Mouse (Mus musculus) liver, embryonic 11.5 days (tissue): ENCODE measurements around the gene Slco1a4. TPM values are rescaled to one million over a fixed set of nuclear protein-coding genes. Genes with fewer than 3 reads are reported as not detected.

Experiments
- ATAC-seq: fragments of 200-750 bp; cut with Nextera tagmentation; replicated peaks from 2 replicates; pipeline ENCODE4 v1.8.0; 2017; ENCODE audit warnings: moderate number of reproducible peaks, mild to moderate bottlenecking, moderate TSS enrichment, moderate library complexity; ENCODE audit not compliant: low FRiP score
- DNase-seq: peaks from one replicate; pipeline ENCODE4 v3.0.0-alpha.2; 2017; ENCODE audit warnings: low spot score
- H3K27ac ChIP-seq: fragments of 300-500 bp; sonication (generic); 2 replicates; pipeline ENCODE4 v1.5.1; 2014; ENCODE audit warnings: mild to moderate bottlenecking, low read depth, low read length, control low read depth
- H3K27me3 ChIP-seq: fragments of 300-500 bp; sonication (generic); replicated peaks from 2 replicates; pipeline ENCODE4 v1.6.1; 2014; ENCODE audit warnings: low read length, mixed read lengths; ENCODE audit not compliant: control insufficient read depth, insufficient read depth
- H3K36me3 ChIP-seq: fragments of 300-500 bp; sonication (generic); 2 replicates; pipeline ENCODE4 v1.6.1; 2014; ENCODE audit warnings: mild to moderate bottlenecking, low read length, moderate library complexity, mixed read lengths; ENCODE audit not compliant: control insufficient read depth, insufficient read depth
- H3K4me1 ChIP-seq: fragments of 300-500 bp; sonication (generic); replicated peaks from 2 replicates; pipeline ENCODE4 v1.6.1; 2014; ENCODE audit warnings: low read length, mixed read lengths; ENCODE audit not compliant: control insufficient read depth, insufficient read depth
- H3K4me2 ChIP-seq: fragments of 300-500 bp; sonication (generic); 2 replicates; pipeline ENCODE4 v1.6.1; 2014; ENCODE audit warnings: mild to moderate bottlenecking, control low read depth, moderate library complexity
- H3K4me3 ChIP-seq: fragments of 300-500 bp; sonication (generic); 2 replicates; pipeline ENCODE4 v1.5.1; 2014; ENCODE audit warnings: low read depth, low read length, control low read depth
- H3K9ac ChIP-seq: fragments of 300-500 bp; sonication (generic); 2 replicates; pipeline ENCODE4 v1.6.1; 2014; ENCODE audit warnings: low read depth, low read length, control low read depth
- H3K9me3 ChIP-seq: fragments of 300-500 bp; sonication (generic); 2 replicates; pipeline ENCODE4 v1.6.1; 2016; ENCODE audit warnings: low read length, inconsistent platforms, mixed read lengths; ENCODE audit not compliant: control insufficient read depth
- WGBS: fragments of 180-500 bp; shearing (Covaris S2); extraction: QIAGEN DNeasy Blood & Tissue Kit; methylation state at CpG from one replicate; pipeline ENCODE4 v1.1.7; 2014; 5-methylcytosine and 5-hydroxymethylcytosine counted together
- polyA plus RNA-seq: library from polyadenylated mRNA; unstranded; fragments of >200 nt; fragmentation: Nextera tagmentation; extraction: Ambion mirVana; gene quantifications from 2 replicates; pipeline ENCODE4 v1.2.1, GENCODE M21; 2014

The Slco1a4 gene
- polyA plus RNA-seq, 1 experiment from 2014 or later = not detected

DNA sequence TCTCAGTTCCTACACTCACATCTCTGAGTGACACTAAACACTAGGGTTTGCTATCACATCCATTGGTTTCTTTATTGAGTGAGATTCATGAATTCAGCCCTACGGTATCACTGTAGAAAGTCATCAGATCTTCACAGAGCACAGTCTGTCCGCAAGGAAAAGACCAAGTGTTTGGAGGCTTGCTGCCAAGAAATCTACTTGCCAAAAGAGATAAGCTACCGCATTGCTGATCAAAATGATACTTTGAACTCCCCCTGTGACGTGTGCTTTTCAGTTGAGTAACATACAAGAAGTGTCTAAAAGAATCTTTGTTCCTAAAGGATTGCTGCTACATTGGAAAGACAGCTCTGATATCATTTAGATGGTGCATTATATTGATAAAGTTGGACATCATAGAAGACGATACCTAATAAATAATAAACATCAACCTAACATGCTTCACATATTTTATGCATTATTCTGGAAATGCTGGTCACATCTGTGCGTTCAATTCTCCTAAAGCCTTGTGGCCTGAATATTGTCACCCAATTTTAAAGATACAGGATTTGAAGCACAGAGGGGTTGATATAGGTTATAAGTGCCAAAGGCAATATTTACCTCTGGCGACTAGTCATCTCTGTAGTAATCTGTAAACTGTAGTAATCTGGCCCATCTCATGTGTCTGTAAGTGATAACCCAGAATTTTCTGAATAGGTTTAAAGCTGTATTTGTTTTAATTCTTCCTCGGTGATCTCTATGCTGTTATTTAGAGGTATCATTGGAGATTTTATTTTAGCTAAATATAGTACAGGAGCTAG lies 1.9 kb upstream of the Slco1a4 start:
- Histone ChIP-seq H3K4me3 (no peak overlapping the region), H3K27ac (no peak overlapping the region), H3K36me3 (no peaks in the 10 kb centered on the region), H3K4me2 (no peak overlapping the region), H3K9ac (no peak overlapping the region), H3K27me3 (no peaks in the 10 kb centered on the region), H3K4me1 (no peaks in the 10 kb centered on the region), H3K9me3 (no peaks in the 10 kb centered on the region)
- 83% methylated on average over 8 of the region's 8 CpGs for WGBS
- no peak for ATAC-seq
- DNase-seq = no peak

DNA sequence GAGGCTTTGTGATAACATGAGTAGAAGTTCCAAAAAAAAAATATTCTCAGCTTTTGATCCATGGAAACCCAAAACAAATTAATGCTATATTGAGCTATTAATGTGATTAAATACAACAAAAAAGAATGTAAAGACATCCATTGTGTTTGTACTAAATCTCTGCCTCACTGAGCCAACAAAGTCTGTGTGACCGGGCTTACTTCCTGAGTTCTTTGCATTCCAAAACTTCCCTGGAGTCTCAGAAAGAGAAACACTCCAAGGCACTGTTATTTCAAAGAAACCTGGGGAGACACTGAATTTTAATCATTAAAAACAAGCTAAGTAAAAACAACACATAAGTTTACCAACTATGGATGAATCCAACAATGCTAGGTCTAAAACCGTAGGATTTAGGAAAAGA lies 2.4 kb downstream of the Slco1a4 start:
- H3K36me3 ChIP-seq = no peaks in the 10 kb centered on the region
- no peak overlapping the region for H3K27ac ChIP-seq
- no peak overlapping the region for H3K4me2 ChIP-seq
- DNase-seq = no peak
- no peak for ATAC-seq
- H3K9ac ChIP-seq = no peak overlapping the region
- no peaks in the 10 kb centered on the region for H3K4me1 ChIP-seq
- H3K9me3 ChIP-seq = no peaks in the 10 kb centered on the region
- no peak overlapping the region for H3K4me3 ChIP-seq
- 65% methylated on average over 2 of the region's 2 CpGs for WGBS
- H3K27me3 ChIP-seq = no peaks in the 10 kb centered on the region

GRCm38 (mm10) chr6:141849051-141849450 lies 6.9 kb downstream of the Slco1a4 start:
- DNase-seq = no peak
- no peak overlapping the region for H3K4me2 ChIP-seq
- no peaks in the 10 kb centered on the region for H3K4me1 ChIP-seq
- no peaks in the 10 kb centered on the region for H3K9me3 ChIP-seq
- no peaks in the 10 kb centered on the region for H3K27me3 ChIP-seq
- H3K9ac ChIP-seq = no peak overlapping the region
- ATAC-seq = no peak
- H3K27ac ChIP-seq = no peak overlapping the region
- 25% methylated on average over 4 of the region's 4 CpGs for WGBS
- no peak overlapping the region for H3K4me3 ChIP-seq
- H3K36me3 ChIP-seq = no peaks in the 10 kb centered on the region

DNA sequence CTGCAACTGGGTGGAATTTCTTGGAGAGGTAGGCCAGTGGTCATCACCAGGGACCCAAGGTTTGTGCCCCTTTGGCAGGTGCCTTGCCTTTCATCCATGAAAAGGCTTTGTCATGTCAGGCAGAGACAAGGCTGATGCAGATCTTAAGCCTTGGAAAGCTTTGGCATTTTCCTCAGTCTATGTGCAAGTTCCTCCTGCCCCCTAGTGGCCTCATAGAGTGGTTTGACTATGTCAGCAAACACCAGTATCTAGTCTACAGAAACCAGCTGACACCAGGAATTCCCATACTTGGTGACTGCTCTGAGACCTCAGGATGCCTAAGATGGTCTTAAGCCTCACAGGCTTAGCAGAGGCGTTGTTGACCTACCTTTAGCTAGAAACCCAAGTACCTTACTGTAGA lies 58.2 kb downstream of the Slco1a4 start:
- no peaks in the 10 kb centered on the region for H3K4me1 ChIP-seq
- WGBS = 28% methylated on average over 1 of the region's 1 CpGs
- no peak for DNase-seq
- H3K27me3 ChIP-seq = no peaks in the 10 kb centered on the region
- H3K4me2 ChIP-seq = no peak overlapping the region
- no peaks in the 10 kb centered on the region for H3K9me3 ChIP-seq
- no peak overlapping the region for H3K27ac ChIP-seq
- H3K4me3 ChIP-seq = no peak overlapping the region
- no peak overlapping the region for H3K9ac ChIP-seq
- H3K36me3 ChIP-seq = no peaks in the 10 kb centered on the region
- peak; percentile 60; the same call in 1 of the 2 replicates for ATAC-seq

DNA sequence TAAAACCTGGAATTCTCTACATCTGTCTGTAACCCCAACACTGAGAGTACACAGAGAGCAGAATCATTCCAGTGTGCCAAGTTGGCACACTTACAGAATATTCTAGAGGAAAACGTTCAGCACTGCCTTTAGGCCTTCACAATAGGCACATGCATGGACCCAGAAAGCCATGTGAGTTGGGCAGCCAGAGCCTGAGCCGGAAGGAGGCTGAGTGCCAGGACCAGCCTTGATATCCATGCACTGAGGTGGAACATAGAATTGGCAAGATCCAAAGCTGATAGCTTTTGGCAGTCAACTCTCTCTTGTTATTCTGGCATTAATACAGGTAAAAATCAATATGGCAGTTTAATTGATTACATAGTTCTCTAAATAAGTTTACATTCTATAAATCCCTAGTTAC lies 81.5 kb downstream of the Slco1a4 start:
- no peaks in the 10 kb centered on the region for H3K4me1 ChIP-seq
- no peak for ATAC-seq
- 76% methylated on average over 2 of the region's 2 CpGs for WGBS

DNA sequence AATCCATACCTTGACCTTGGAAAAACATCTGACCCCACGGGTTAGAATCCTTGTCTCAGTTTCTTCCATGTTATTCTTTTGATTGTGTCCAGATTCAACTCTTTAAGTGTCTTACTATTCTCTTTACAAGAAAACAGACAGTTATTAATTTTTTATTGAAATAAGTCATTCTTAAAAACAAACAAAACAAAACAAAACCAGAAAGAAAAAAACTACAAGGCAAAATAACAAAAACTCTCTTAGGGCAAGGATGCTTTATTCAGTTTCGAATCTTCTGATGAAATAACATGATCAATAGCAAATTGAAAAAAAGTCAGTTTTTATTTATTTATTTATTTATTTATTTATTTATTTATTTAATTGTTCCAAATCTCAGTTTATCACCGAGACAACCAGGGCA lies 82.3 kb downstream of the Slco1a4 start, which contains the start of gene Gm5724:
Gm5724 (minus strand) TSS at position 101 of the 400 bp plus-strand sequence.
- WGBS = 76% methylated on average over 3 of the region's 3 CpGs
- Histone ChIP-seq H3K4me3 (no peak within 1 kb of the TSS), H3K36me3 (no peaks in the 10 kb centered on the region), H3K4me1 (no peaks in the 10 kb centered on the region), H3K9me3 (no peaks in the 10 kb centered on the region), H3K9ac (no peak within 1 kb of the TSS), H3K27me3 (no peaks in the 10 kb centered on the region), H3K4me2 (no peak within 1 kb of the TSS), H3K27ac (no peak within 1 kb of the TSS)
- ATAC-seq (no peak), DNase-seq (no peak)

More for the DNA sequence above, 81.5 kb downstream of the Slco1a4 start:
- Histone ChIP-seq H3K4me2 (no peak overlapping the region), H3K27me3 (no peaks in the 10 kb centered on the region), H3K27ac (no peak overlapping the region), H3K9ac (no peak overlapping the region), H3K4me3 (no peak overlapping the region), H3K9me3 (no peaks in the 10 kb centered on the region), H3K36me3 (no peaks in the 10 kb centered on the region)
- DNase-seq = no peak

Other genes starting within 250 kb of the Slco1a4 start
- gene Slco1b2, start 226.7 kb downstream of the Slco1a4 start, polyA plus RNA-seq = not detected in 2 replicates
- gene Gm5724, start 82.4 kb downstream of the Slco1a4 start, polyA plus RNA-seq = not detected in 2 replicates
- not detected in 2 replicates for gene Slco1a1, start 90.8 kb upstream of the Slco1a4 start, polyA plus RNA-seq
- gene Gm6614, start 155.2 kb upstream of the Slco1a4 start, polyA plus RNA-seq = not detected in 2 replicates